Mouse (Mus musculus) lung, postnatal 10 days (tissue): ENCODE measurements at regions not wholly inside any gene's neighbourhood (a gene's known extent, or its start where the extent isn't known, plus 50 kb on each side); places are given as distances from the start of the nearest gene placed in this dataset.
"Not testable (repeated sequence)": the region's sequence is repeated elsewhere in the genome, so short reads cannot be mapped to it uniquely, and the experiment has no call there.

ENCODE experiments used
- DNase-seq: peaks from one replicate; pipeline ENCODE4 v3.0.0; 2021

GRCm38 (mm10) chr7:60492028-60492995 lies 352.3 kb upstream of the Snrpn start:
- DNase-seq: peak; percentile 33

GRCm38 (mm10) chr7:60487839-60488454 lies 347.9 kb upstream of the Snrpn start:
- DNase-seq: not testable (repeated sequence)

DNA sequence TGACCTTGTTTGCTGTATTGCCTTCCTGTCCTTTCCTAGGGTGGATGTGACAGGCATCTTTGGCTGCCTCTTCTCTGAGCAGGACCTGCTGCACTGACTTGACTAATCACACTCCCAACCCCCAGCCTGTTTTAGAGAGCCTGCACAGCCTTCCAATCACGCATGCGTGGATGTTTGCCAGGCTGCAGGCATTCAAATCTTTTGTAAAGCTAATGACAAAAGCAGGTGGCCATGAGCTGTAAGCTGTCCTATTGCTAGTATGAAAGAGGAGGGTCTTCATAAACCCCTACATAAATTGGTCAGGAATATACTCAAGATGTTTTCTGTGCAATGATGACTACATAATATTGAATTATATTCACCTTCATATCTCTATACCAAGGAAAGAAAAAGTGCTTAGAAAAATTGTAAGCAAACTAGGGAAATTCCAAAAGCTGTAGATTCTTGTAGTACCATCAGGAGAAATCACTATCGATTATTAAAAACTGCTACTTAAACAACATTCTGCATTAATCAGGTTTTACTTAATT lies 310.1 kb upstream of the Snrpn start:
- not testable (repeated sequence) for DNase-seq

DNA sequence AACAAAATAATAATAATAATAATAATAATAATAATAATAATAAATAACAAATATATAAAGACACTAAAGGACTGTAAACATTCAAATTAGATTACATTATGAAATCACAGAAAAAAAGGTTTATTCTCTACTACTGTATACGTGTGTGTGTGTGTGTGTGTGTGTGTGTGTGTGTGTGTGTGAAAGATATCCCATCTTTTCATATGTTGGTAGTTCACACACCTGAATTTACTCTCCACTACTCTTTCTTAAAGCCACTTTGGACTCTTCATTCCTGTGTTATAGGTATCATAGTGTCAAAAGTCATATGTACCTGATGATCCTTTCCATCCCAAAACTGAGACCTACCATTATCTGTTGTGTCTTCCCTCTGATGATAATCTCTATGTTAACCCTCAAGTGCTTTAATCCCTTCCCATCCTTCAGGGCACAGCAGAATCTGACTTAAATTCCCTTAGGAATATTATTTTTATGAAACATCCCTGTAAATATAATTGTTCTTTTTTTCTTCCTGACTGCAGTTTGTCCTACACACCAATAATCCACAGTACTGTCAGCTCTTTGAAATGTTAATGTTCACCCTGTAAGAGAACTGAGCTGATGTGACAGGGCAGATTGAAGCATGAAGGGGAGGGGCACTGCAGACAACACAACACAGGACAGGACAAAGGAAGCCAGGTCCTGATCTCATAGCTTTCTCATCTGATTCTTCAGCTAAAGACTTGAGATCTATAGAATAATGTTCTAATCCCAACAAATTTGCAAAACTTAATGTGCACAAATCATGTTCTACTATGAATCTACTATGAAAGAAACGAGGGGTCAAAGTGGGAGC lies 309.4 kb upstream of the Snrpn start:
- DNase-seq: not testable (repeated sequence)

DNA sequence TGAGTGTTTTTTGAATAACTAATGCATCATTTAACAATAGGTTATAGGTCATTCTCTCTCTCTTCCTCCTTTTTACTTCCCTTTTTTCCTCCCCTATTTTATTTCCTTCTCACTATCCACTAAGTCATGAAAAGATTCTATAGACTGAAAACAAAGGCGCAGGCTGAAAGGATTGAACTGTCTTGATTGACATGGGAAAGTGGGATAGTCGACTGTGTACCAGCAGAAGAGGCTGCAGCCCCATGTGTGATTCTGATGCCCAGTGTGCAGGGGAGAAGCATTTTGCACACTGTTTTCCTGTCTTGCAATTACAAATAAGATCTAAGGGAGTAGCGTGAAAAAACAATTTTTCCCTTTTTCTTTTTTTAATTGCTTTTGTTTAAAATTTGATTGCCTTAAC lies 298.8 kb upstream of the Snrpn start:
- DNase-seq: no peak

DNA sequence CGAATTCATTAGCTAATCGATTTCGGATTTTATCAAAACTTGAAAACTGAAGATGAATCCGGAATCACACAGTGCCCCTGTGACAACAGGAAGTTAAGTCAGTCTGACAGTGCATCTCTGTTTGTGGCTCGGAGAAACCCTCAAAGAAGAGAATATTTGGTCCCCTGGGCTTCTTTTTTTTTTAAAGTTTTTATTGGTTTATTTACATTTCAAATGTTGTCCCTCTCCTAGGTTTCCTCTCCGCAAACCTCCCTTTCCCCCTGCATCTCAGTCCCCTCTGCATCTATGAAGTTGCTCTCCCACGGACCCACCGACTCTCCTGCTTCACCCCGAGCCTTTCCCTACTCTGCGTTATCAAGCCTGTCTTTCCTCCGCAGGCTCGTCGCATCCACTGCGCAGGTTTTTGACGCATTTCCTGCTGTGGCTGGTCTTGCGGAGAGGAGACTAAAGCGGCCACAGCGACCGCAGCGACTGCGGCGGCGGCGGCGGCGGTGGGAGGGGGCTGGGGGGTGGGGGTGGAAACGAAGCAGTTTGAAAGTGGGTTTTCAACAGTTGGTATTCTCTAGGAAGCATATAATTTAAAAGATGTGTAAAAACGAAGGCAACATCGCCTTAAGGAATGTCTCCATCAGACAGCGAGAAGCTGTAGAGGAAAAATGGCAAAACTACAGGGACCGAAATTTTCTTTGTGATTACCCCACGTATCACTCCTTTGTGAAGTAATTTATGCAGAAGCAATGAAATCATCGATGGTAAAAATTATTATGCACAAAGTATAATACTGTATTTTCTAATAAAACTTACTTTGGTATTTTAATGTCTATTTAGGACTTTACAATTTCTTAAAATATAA lies 251.2 kb upstream of the Snrpn start:
- DNase-seq: peak; percentile 41

- DNase-seq: peak; percentile 2
Observed at GRCm38 (mm10) chr7:60386957-60387356, 246.9 kb upstream of the Snrpn start.

- not testable (repeated sequence) for DNase-seq
Observed at GRCm38 (mm10) chr7:60374001-60374400, 234.0 kb upstream of the Snrpn start.

DNA sequence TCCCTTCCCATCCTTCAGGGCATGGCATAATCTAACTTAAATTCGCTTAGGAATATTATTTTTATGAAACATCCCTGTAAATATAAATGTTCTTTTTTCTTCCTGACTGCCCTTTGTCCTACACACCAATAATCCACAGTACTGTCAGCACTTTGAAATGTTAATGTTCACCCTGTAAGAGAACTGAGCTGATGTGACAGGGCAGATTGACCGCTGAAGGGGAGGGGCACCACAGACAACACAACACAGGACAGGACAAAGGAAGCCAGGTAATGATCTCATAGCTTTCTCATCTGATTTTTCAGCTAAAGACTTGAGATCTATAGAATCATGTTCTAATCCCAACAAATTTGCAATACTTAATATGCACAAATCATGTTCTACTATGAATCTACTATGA lies 212.2 kb upstream of the Snrpn start:
- not testable (repeated sequence) for DNase-seq
